Mouse (Mus musculus) kidney, adult 18-20 months (tissue): ENCODE measurements around the gene Slc38a2.

Experiments
- DNase-seq: peaks from one replicate; pipeline ENCODE4 v3.0.0; 2021

Slc38a2 gene

GRCm38 (mm10) chr15:96717181-96717580 lies 17.7 kb upstream of the Slc38a2 start:
- DNase-seq, result no peak

GRCm38 (mm10) chr15:96716371-96716770 lies 16.8 kb upstream of the Slc38a2 start:
- DNase-seq, result no peak

GRCm38 (mm10) chr15:96715692-96716080 lies 16.2 kb upstream of the Slc38a2 start:
- no peak for DNase-seq

- no peak for DNase-seq
Observed at GRCm38 (mm10) chr15:96715079-96715691, 15.7 kb upstream of the Slc38a2 start.

GRCm38 (mm10) chr15:96714676-96715016 lies 15.1 kb upstream of the Slc38a2 start:
- DNase-seq, result no peak

- DNase-seq, result no peak
Observed at GRCm38 (mm10) chr15:96713758-96714675, 14.5 kb upstream of the Slc38a2 start.

- DNase-seq, result no peak
Observed at GRCm38 (mm10) chr15:96712338-96712737, 12.8 kb upstream of the Slc38a2 start.

GRCm38 (mm10) chr15:96711664-96712063 lies 12.1 kb upstream of the Slc38a2 start:
- DNase-seq, result no peak

GRCm38 (mm10) chr15:96710352-96711114 lies 11.0 kb upstream of the Slc38a2 start:
- no peak for DNase-seq

GRCm38 (mm10) chr15:96709491-96710351 lies 10.2 kb upstream of the Slc38a2 start:
- DNase-seq, result peak; percentile 98

- DNase-seq, result peak; percentile 14
Observed at GRCm38 (mm10) chr15:96708976-96709490, 9.5 kb upstream of the Slc38a2 start.

GRCm38 (mm10) chr15:96708428-96708827 lies 8.9 kb upstream of the Slc38a2 start:
- no peak for DNase-seq

- no peak for DNase-seq
Observed at GRCm38 (mm10) chr15:96707936-96708335, 8.4 kb upstream of the Slc38a2 start.

- DNase-seq, result no peak
Observed at GRCm38 (mm10) chr15:96702466-96703031, 3.0 kb upstream of the Slc38a2 start.

- no peak for DNase-seq
Observed at GRCm38 (mm10) chr15:96700766-96701165, 1.2 kb upstream of the Slc38a2 start.

GRCm38 (mm10) chr15:96698658-96699448 lies 677 bp downstream of the Slc38a2 start:
- peak; percentile 89 for DNase-seq

- no peak for DNase-seq
Observed at GRCm38 (mm10) chr15:96697901-96698657, 1.5 kb downstream of the Slc38a2 start.

GRCm38 (mm10) chr15:96696486-96697284 lies 2.8 kb downstream of the Slc38a2 start:
- DNase-seq, result no peak
